Mouse (Mus musculus): ENCODE results near the gene Nop53. TPM values are rescaled to one million over a fixed set of nuclear protein-coding genes. Genes with fewer than 3 reads are reported as not detected.
"Not testable (repeated sequence)": the region's sequence is repeated elsewhere in the genome, so short reads cannot be mapped to it uniquely, and the experiment has no call there.

Gene Nop53
- total RNA-seq, 4 experiments from 2014 or later, result 114 to 149 (median 128) TPM

GRCm38 (mm10) chr7:15920645-15921190, 25.2 kb downstream of the Nop53 start:
- DNase-seq (ENCODE audit: low spot score in 2 of 2), result no peak

DNA sequence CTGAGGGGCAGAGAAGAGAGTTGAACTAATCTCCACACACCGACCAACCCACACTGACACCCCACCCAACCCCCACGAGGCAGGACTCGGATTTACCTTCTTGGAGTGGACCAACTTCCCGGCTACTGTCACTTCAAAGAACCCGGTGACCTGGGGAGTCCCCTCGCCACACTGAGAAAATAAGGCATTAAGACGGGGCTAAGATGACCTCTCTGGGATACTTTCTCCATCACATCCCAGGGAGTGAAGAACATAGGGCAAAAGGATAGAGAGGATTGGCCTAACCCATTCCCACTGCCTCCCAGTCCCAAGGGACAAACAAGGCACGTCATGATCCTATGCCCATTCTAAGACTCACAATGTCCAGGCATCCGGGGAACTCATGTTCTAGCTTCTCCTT, 25.9 kb downstream of the Nop53 start:
- DNase-seq (ENCODE audit: low spot score in 2 of 2), result no peak

GRCm38 (mm10) chr7:15918371-15918770, 27.5 kb downstream of the Nop53 start:
- no peak for DNase-seq (ENCODE audit: low spot score in 2 of 2)

DNA sequence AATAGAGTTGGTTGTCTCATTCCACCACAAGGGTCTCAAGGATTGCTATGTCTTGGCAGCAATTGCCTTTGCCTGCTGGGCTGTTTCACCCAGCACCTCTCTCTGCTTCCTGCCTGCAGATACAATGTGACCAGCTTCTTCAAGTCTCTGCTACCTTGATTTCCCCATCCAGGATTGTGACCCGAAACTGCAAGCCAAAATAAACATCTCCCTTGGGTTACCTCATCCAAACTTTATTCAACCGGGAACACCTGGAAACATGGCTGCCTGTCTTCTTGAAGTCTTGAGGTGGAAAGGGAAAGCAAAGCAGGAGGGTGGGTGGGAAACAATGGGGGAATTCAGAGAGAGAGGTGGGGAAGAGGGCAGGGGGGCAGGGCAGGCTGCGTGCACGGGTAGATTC, 28.9 kb downstream of the Nop53 start:
- DNase-seq (ENCODE audit: low spot score in 2 of 2), result no peak

GRCm38 (mm10) chr7:15916134-15916723, 29.6 kb downstream of the Nop53 start:
- DNase-seq (ENCODE audit: low spot score in 2 of 2), result no peak

- DNase-seq (ENCODE audit: low spot score in 2 of 2), result not testable (repeated sequence)
These were observed 30.2 kb downstream of the Nop53 start for GRCm38 (mm10) chr7:15915695-15916094.

GRCm38 (mm10) chr7:15914751-15915150, 31.1 kb downstream of the Nop53 start:
- DNase-seq (ENCODE audit: low spot score in 2 of 2), result no peak

DNA sequence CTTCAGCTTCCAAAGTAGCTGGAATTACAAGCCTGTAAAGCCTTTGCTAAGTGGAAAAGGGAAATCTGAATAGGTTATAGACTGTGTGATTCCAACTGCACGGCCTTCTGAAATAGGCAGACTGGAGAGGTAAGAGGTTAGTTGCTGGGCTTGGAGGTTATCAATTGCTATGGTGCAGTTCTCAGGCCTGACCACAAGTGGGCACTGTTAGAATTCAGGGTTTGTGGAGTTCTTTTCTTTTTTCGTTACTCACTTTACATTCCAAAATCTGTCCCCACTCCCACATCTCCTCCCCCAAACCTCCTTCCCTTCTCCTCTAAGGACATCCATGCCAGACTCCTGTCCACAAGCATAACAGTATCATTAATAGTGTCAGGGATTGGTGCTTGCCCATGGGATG, 31.6 kb downstream of the Nop53 start:
- no peak for DNase-seq (ENCODE audit: low spot score in 2 of 2)

DNA sequence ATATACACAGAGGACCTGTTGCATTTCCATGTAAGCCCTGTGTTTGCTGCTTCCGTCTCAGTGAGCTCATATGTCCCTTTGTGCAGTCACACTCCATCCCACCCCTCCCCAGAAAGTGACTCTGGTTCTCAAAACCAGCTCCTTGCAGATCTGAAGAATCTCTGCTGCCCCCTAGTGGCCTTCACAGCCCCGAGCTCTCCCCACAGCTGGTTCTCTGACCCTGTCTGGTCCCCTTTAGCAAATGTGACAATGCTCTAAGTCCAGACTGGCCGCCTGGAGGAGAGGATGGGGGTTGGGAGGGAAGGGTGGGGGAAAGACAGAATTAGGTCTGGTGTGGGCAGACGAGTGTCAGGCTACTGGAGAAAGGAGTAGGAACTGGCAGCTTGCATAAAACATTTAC, 33.7 kb downstream of the Nop53 start:
- DNase-seq (ENCODE audit: low spot score in 2 of 2), result no peak

- no peak for DNase-seq (ENCODE audit: low spot score in 2 of 2)
These were observed 35.4 kb downstream of the Nop53 start for GRCm38 (mm10) chr7:15910521-15910920.

DNA sequence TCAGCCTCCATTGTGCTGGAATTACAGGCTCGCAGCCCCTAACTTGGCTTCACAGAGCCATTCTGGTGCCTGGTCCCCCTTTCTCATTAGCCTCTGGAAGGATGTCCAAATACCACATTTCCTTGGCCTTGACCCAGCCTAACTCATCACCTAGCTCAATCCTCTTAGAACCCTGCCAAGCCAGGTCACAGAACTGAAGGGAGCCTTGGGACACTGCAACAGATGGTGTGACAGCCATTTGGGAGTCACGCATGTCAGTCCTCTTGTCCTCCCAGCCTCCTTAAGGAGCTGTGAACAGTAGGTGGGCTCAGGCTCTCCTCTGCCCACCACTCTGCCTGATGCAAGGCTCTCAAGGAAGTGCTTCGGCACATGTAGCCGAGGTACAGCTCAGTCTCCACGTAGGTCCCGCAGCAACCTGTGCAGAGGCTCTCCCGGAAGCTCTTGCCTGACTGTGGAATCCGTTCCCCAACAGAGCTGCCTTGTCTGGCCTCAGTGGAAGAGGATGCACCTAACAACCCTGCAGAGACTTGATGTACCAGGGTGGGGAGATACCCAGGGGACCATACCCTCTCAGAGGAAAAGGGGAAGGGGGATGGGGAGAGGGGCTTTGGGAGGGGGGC, 37.8 kb downstream of the Nop53 start:
- DNase-seq (ENCODE audit: low spot score in 2 of 2), result no peak

GRCm38 (mm10) chr7:15906602-15907001, 39.3 kb downstream of the Nop53 start:
- no peak for DNase-seq (ENCODE audit: low spot score in 2 of 2)

GRCm38 (mm10) chr7:15905861-15906260, 40.0 kb downstream of the Nop53 start:
- no peak for DNase-seq (ENCODE audit: low spot score in 2 of 2)

- no peak for DNase-seq (ENCODE audit: low spot score in 2 of 2)
These were observed 44.4 kb downstream of the Nop53 start for GRCm38 (mm10) chr7:15901366-15902048.

GRCm38 (mm10) chr7:15894251-15894650, 51.6 kb downstream of the Nop53 start:
- DNase-seq (ENCODE audit: low spot score in 2 of 2), result no peak

Other genes with a start within 250 kb of the Nop53 start
- gene Obox5, start 195.9 kb downstream of the Nop53 start, total RNA-seq (2022), result not detected
- gene Obox6, start 106.4 kb downstream of the Nop53 start, total RNA-seq (2022), result not detected
- gene Crx, start 66.1 kb downstream of the Nop53 start, total RNA-seq (2022), result not detected
- gene Crxos, start 63.5 kb downstream of the Nop53 start, total RNA-seq (2022), result under 1 TPM in 2 of 4 experiments, not detected in 2; 0.21 to 0.44 TPM
- gene Selenow, start 23.7 kb downstream of the Nop53 start, total RNA-seq (2022), result 1,000 to 10,000 TPM in 3 of 4 experiments, 100 to 1,000 TPM in 1; 989 to 1,128 (median 1,052) TPM
- gene Ehd2, start 21.5 kb upstream of the Nop53 start, total RNA-seq (2022), result 1 to 10 TPM; 4.6 to 5.9 (median 5.2) TPM
- 10 to 100 TPM; 10.2 to 15.0 (median 13.0) TPM for gene Bicra, start 101.8 kb upstream of the Nop53 start, total RNA-seq (2022)
- under 1 TPM; 0.59 to 0.81 (median 0.68) TPM for gene Zfp541, start 115.7 kb upstream of the Nop53 start, total RNA-seq (2022)
- 100 to 1,000 TPM; 256 to 282 (median 272) TPM for gene Napa, start 152.4 kb upstream of the Nop53 start, total RNA-seq (2022)
- 10 to 100 TPM; 41.8 to 46.6 (median 42.4) TPM for gene Kptn, start 173.8 kb upstream of the Nop53 start, total RNA-seq (2022)
- gene Slc8a2, start 183.8 kb upstream of the Nop53 start, total RNA-seq (2022), result 100 to 1,000 TPM; 210 to 222 (median 213) TPM
- 10 to 100 TPM; 42.6 to 48.9 (median 46.4) TPM for gene Meis3, start 229.0 kb upstream of the Nop53 start, total RNA-seq (2022)